Mouse (Mus musculus): ENCODE data around the gene Otop2.
A peak's percentile ranks its signal among the peaks of the same experiment; 100 is the strongest.

Otop2 gene

GRCm38 (mm10) chr11:115275954-115276353 is 31.0 kb upstream of the Otop2 start:
- DNase-seq (ENCODE audit: low read depth, low spot score): no peak

GRCm38 (mm10) chr11:115276780-115277603 is 30.0 kb upstream of the Otop2 start, which contains the start of gene Fdxr:
Gene Fdxr, minus strand, starts transcription at chr11:115277050.
- peak; percentile 99 for DNase-seq (ENCODE audit: low read depth, low spot score)

GRCm38 (mm10) chr11:115277604-115277975 is 29.4 kb upstream of the Otop2 start:
- DNase-seq (ENCODE audit: low read depth, low spot score): no peak

GRCm38 (mm10) chr11:115278176-115278575 is 28.8 kb upstream of the Otop2 start:
- no peak for DNase-seq (ENCODE audit: low read depth, low spot score)

- DNase-seq (ENCODE audit: low read depth, low spot score): no peak
These were observed 27.2 kb upstream of the Otop2 start for GRCm38 (mm10) chr11:115279726-115280125.

- no peak for DNase-seq (ENCODE audit: low read depth, low spot score)
These were observed 24.7 kb upstream of the Otop2 start for GRCm38 (mm10) chr11:115282295-115282694.

- DNase-seq (ENCODE audit: low read depth, low spot score): no peak
These were observed 24.1 kb upstream of the Otop2 start for GRCm38 (mm10) chr11:115282723-115283485.

- DNase-seq (ENCODE audit: low read depth, low spot score): no peak
These were observed 23.5 kb upstream of the Otop2 start for GRCm38 (mm10) chr11:115283486-115283765.

GRCm38 (mm10) chr11:115283891-115284620 is 22.9 kb upstream of the Otop2 start:
- no peak for DNase-seq (ENCODE audit: low read depth, low spot score)

- DNase-seq (ENCODE audit: low read depth, low spot score): no peak
These were observed 21.7 kb upstream of the Otop2 start for GRCm38 (mm10) chr11:115285282-115285681.

- DNase-seq (ENCODE audit: low read depth, low spot score): no peak
These were observed 20.6 kb upstream of the Otop2 start for GRCm38 (mm10) chr11:115286201-115286993.

GRCm38 (mm10) chr11:115287386-115287785 is 19.6 kb upstream of the Otop2 start:
- DNase-seq (ENCODE audit: low read depth, low spot score): no peak

GRCm38 (mm10) chr11:115288305-115288704 is 18.7 kb upstream of the Otop2 start:
- DNase-seq (ENCODE audit: low read depth, low spot score): no peak

GRCm38 (mm10) chr11:115289885-115290284 is 17.1 kb upstream of the Otop2 start:
- DNase-seq (ENCODE audit: low read depth, low spot score): no peak

GRCm38 (mm10) chr11:115290314-115290713 is 16.6 kb upstream of the Otop2 start:
- DNase-seq (ENCODE audit: low read depth, low spot score): no peak

- DNase-seq (ENCODE audit: low read depth, low spot score): no peak
These were observed 16.0 kb upstream of the Otop2 start for GRCm38 (mm10) chr11:115290919-115291318.

GRCm38 (mm10) chr11:115291503-115291902 is 15.5 kb upstream of the Otop2 start:
- no peak for DNase-seq (ENCODE audit: low read depth, low spot score)

- no peak for DNase-seq (ENCODE audit: low read depth, low spot score)
These were observed 14.2 kb upstream of the Otop2 start for GRCm38 (mm10) chr11:115292631-115293375.

GRCm38 (mm10) chr11:115295939-115296338 is 11.0 kb upstream of the Otop2 start:
- DNase-seq (ENCODE audit: low read depth, low spot score): no peak

GRCm38 (mm10) chr11:115296471-115297210 is 10.3 kb upstream of the Otop2 start:
- no peak for DNase-seq (ENCODE audit: low read depth, low spot score)
